Mouse (Mus musculus) myocyte (in vitro differentiated cells): ENCODE results near the gene Prop1. TPM values are rescaled to one million over a fixed set of nuclear protein-coding genes. Genes with fewer than 3 reads are reported as not detected.

Source experiments
- H3K27me3 ChIP-seq: one replicate; pipeline ENCODE4 v1.6.1; 2011; ENCODE audit not compliant: control insufficient read depth, insufficient read depth, insufficient read length
- H3K36me3 ChIP-seq: one replicate; pipeline ENCODE4 v1.6.1; 2011; ENCODE audit not compliant: control insufficient read depth, insufficient read depth
- H3K4me2 ChIP-seq: one replicate; pipeline ENCODE4 v1.6.1; 2011; ENCODE audit warnings: low read depth, control low read depth
- H3K4me3 ChIP-seq: one replicate; pipeline ENCODE4 v1.5.1; 2011; ENCODE audit warnings: mild to moderate bottlenecking, control low read depth, moderate library complexity
- H3K79me2 ChIP-seq: one replicate; pipeline ENCODE4 v1.6.1; 2011; ENCODE audit not compliant: control insufficient read depth, insufficient read depth
- H3ac ChIP-seq: one replicate; pipeline ENCODE4 v1.6.1; 2011; ENCODE audit not compliant: control insufficient read depth, insufficient read length
- CEBPB ChIP-seq: IDR thresholded peaks from 2 replicates; pipeline ENCODE4 v1.6.1; 2011; ENCODE audit warnings: mild to moderate bottlenecking, moderate library complexity; ENCODE audit not compliant: poor library complexity, insufficient read depth, severe bottlenecking
- E2F4 ChIP-seq: IDR thresholded peaks from one replicate; pipeline ENCODE4 v1.6.1; 2011; ENCODE audit warnings: mild to moderate bottlenecking, control low read depth, moderate library complexity; ENCODE audit not compliant: insufficient read depth
- MAX ChIP-seq: IDR thresholded peaks from one replicate; pipeline ENCODE4 v1.6.1; 2011; ENCODE audit warnings: low read depth, mild to moderate bottlenecking, control low read depth
- MYOD1 ChIP-seq, 3 experiments: IDR thresholded peaks; one replicate each; pipeline ENCODE4 v1.6.1; 2011; ENCODE audit warnings: control low read depth in 2 of 3, low read depth in 2 of 3, mild to moderate bottlenecking in 2 of 3, moderate library complexity in 1 of 3; ENCODE audit not compliant: insufficient read length in 2 of 3, control insufficient read depth in 1 of 3
- MYOG ChIP-seq, 3 experiments: IDR thresholded peaks; one replicate each; pipeline ENCODE4 v1.6.1; 2011; ENCODE audit warnings: control low read depth in 2 of 3, low read depth in 2 of 3, mild to moderate bottlenecking in 2 of 3; ENCODE audit not compliant: insufficient read length in 2 of 3, control insufficient read depth in 1 of 3, insufficient read depth in 1 of 3
- POLR2A ChIP-seq: IDR thresholded peaks from one replicate; pipeline ENCODE4 v1.6.1; 2011; ENCODE audit warnings: low read depth, mild to moderate bottlenecking, control low read depth, moderate library complexity; ENCODE audit not compliant: insufficient read length
- POLR2AphosphoS2 ChIP-seq: IDR thresholded peaks from one replicate; pipeline ENCODE4 v1.6.1; 2011; ENCODE audit warnings: low read depth, control low read depth; ENCODE audit not compliant: insufficient read length
- REST ChIP-seq: IDR thresholded peaks from one replicate; pipeline ENCODE4 v1.6.1; 2011; ENCODE audit warnings: mild to moderate bottlenecking, control low read depth, moderate library complexity; ENCODE audit not compliant: insufficient read depth, insufficient read length
- SRF ChIP-seq: IDR thresholded peaks from one replicate; pipeline ENCODE4 v1.6.1; 2011; ENCODE audit warnings: low read depth; ENCODE audit not compliant: control insufficient read depth, insufficient read length
- TCF12 ChIP-seq: IDR thresholded peaks from one replicate; pipeline ENCODE4 v1.6.1; 2011; ENCODE audit warnings: mild to moderate bottlenecking, control low read depth; ENCODE audit not compliant: poor library complexity, insufficient read depth, severe bottlenecking
- TCF3 ChIP-seq: IDR thresholded peaks from one replicate; pipeline ENCODE4 v1.6.1; 2011; ENCODE audit warnings: low read depth, control low read depth; ENCODE audit not compliant: insufficient read length
- USF1 ChIP-seq: IDR thresholded peaks from one replicate; pipeline ENCODE4 v1.6.1; 2011; ENCODE audit warnings: low read depth, mild to moderate bottlenecking, control low read depth, moderate library complexity
- polyA plus RNA-seq: library from polyadenylated mRNA; unstranded; fragments of >200 nt; fragmentation: generic; extraction: Trizol; gene quantifications from one replicate; pipeline ENCODE4 v1.2.1, GENCODE M21; 2012; ENCODE audit warnings: missing spikeins

Gene Prop1
- polyA plus RNA-seq = not detected

DNA sequence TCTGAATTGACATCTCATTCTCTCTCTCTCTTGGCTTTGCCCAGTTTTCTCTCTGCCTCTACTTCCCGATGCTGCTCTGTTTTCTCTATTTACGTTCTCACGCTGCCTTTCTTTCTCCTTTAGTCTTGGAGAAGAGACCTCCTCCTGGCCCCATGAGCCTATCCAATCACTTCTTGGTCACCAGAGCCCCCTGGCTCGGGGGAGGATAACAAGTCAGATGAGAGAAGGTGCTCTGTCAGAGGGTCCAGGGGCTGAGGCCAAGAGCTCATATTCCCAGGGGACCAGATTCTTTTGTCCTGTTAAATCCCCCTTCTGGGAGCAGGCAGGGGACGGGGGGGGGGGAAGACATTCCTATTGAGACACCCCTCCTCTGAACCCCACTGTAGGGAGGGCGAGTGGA lies at the start of gene Prop1:
TSS of gene Prop1 (minus strand) at position 101 of the 400 bp plus-strand sequence.
- Histone ChIP-seq H3ac (no peak within 1 kb of the TSS), H3K4me3 (no peak within 1 kb of the TSS), H3K4me2 (no peak within 1 kb of the TSS), H3K27me3 (peaks cover 17% of the 10 kb centered on the region), H3K79me2 (no peaks in the 10 kb centered on the region), H3K36me3 (no peaks in the 10 kb centered on the region)
- TF ChIP-seq CEBPB = no peak
- no peak for TF ChIP-seq MYOD1 (IDR thresholded peaks at IDR 0.05; ENCODE audit: control insufficient read depth in 1 of 3, insufficient read length in 2 of 3, low read depth in 2 of 3)
- TF ChIP-seq E2F4 = no peak
- no peak for TF ChIP-seq SRF
- no peak for TF ChIP-seq MYOG (IDR thresholded peaks at IDR 0.05; ENCODE audit: control insufficient read depth in 1 of 3, insufficient read depth in 1 of 3, insufficient read length in 2 of 3, low read depth in 2 of 3)
- TF ChIP-seq POLR2AphosphoS2 = no peak
- TF ChIP-seq REST = no peak
- TF ChIP-seq TCF3 = no peak
- TF ChIP-seq POLR2A = no peak
- no peak for TF ChIP-seq TCF12
- TF ChIP-seq USF1 = no peak
- no peak for TF ChIP-seq MAX

DNA sequence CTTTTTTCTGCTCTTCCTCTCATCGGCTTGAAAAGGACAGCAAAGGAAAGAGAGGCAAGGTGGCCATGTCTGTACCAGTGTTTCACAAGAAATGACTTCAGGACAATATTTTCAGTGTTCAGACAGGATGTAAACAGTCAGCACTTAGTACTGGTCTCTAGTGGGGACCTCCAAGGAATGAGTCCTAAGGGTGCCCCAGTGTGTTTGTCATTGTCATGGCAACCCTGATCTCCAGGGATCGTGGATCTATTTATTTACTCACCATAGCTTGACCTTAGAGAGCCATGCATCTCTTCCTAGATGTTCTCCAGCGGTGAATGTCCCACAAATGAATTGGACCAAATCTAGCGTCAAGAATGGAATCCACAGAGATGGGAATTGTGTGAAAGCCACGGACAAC lies 49.7 kb upstream of the Prop1 start, which contains the start of gene Olfr51:
TSS of gene Olfr51 (plus strand) at position 301 of the 400 bp plus-strand sequence.
- Histone ChIP-seq H3K79me2 (no peaks in the 10 kb centered on the region), H3K36me3 (no peaks in the 10 kb centered on the region), H3K4me3 (no peak within 1 kb of the TSS), H3K27me3 (no peaks in the 10 kb centered on the region), H3K4me2 (no peak within 1 kb of the TSS), H3ac (no peak within 1 kb of the TSS)
- no peak for TF ChIP-seq E2F4
- TF ChIP-seq MYOD1 (IDR thresholded peaks at IDR 0.05; ENCODE audit: control insufficient read depth in 1 of 3, insufficient read length in 2 of 3, low read depth in 2 of 3) = no peak

DNA sequence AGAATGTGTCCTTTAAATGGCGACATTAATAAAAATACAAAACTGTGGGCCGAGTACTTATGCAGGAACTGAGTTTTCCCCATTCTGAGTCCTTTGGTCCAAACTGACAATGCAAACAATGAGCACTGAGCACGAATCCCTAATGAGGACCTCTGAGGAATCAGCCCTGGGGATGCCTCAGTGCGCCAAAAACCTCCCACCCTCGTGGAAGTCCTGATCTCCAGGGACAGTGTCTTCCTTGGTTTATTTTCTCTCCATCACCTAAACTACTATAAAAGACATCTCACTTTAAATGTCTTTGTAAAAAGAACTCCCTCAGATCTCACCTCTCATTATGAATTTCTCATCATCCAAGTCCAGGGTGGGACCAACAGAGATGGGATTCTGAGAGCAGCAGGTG lies 28.1 kb upstream of the Prop1 start, which contains the start of gene Olfr1377:
TSS of gene Olfr1377 (plus strand) at position 301 of the 400 bp plus-strand sequence.
- H3K79me2 ChIP-seq = no peaks in the 10 kb centered on the region
- no peak within 1 kb of the TSS for H3K4me3 ChIP-seq
- H3K36me3 ChIP-seq = no peaks in the 10 kb centered on the region
- H3K27me3 ChIP-seq = peaks cover 9% of the 10 kb centered on the region
- TF ChIP-seq REST (no peak), MYOD1 (IDR thresholded peaks at IDR 0.05; ENCODE audit: control insufficient read depth in 1 of 3, insufficient read length in 2 of 3, low read depth in 2 of 3) (no peak), E2F4 (no peak), TCF3 (no peak), TCF12 (no peak), POLR2AphosphoS2 (no peak), POLR2A (no peak), MAX (no peak), SRF (no peak), CEBPB (no peak), USF1 (no peak), MYOG (IDR thresholded peaks at IDR 0.05; ENCODE audit: control insufficient read depth in 1 of 3, insufficient read depth in 1 of 3, insufficient read length in 2 of 3, low read depth in 2 of 3) (no peak)
- H3ac ChIP-seq = no peak within 1 kb of the TSS
- no peak within 1 kb of the TSS for H3K4me2 ChIP-seq

DNA sequence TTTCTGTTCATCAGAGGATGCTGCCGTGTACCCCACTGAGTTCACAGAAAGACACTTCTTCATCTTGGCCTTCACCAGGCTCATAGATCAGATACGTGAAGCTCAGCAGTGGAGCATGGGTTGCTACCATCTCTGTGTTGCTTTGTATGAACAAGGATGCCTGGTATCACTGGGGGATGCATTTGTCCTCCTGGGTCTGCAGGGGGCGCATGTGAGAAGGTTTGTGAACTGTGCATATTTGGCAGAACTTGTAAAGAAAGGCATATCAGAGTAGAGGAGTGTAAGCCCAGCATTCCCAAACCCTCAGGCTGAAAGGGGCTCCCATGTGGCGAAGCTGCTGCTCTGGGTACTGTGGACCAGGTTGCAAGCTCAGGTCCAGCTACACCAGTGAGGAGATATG lies 23.7 kb upstream of the Prop1 start:
- H3K36me3 ChIP-seq = no peaks in the 10 kb centered on the region
- H3K4me2 ChIP-seq = no peak overlapping the region
- peaks cover 9% of the 10 kb centered on the region for H3K27me3 ChIP-seq
- TF ChIP-seq REST = no peak
- TF ChIP-seq MYOG (IDR thresholded peaks at IDR 0.05; ENCODE audit: control insufficient read depth in 1 of 3, insufficient read depth in 1 of 3, insufficient read length in 2 of 3, low read depth in 2 of 3) = no peak
- TF ChIP-seq USF1 = no peak
- no peaks in the 10 kb centered on the region for H3K79me2 ChIP-seq
- H3K4me3 ChIP-seq = no peak overlapping the region
- no peak overlapping the region for H3ac ChIP-seq

DNA sequence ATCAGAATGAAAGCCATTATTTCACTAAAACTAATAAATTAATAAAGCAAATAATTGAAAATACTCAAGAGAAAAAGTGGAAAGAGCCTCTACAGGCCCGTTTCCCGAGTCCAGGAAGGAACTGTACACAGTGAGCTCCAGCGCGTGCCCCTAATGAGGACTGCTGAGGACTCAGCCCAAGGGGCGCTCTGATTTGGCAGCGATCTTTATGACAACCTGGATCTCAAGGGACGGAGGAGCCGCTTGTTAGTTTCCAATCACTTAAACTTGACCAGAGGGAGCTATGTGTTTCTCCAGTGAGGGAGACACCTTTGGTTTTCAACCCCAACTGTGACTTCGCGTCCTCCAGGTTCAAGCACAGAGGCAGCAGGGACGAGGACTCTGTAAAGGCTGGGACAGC lies 12.7 kb upstream of the Prop1 start, which contains the start of gene Olfr1378:
TSS of gene Olfr1378 (plus strand) at position 301 of the 400 bp plus-strand sequence.
- no peak for TF ChIP-seq MYOG (IDR thresholded peaks at IDR 0.05; ENCODE audit: control insufficient read depth in 1 of 3, insufficient read depth in 1 of 3, insufficient read length in 2 of 3, low read depth in 2 of 3)
- Histone ChIP-seq H3K79me2 (no peaks in the 10 kb centered on the region), H3K27me3 (peaks cover 15% of the 10 kb centered on the region), H3K4me3 (no peak within 1 kb of the TSS), H3K36me3 (no peaks in the 10 kb centered on the region), H3ac (no peak within 1 kb of the TSS), H3K4me2 (no peak within 1 kb of the TSS)
